Mouse (Mus musculus) cerebellum, adult 8-10 months (tissue): Measurements from ENCODE around the gene Olfr1317.

Experiments used
- DNase-seq: peaks from one replicate; pipeline ENCODE4 v3.0.0; 2022

Olfr1317 gene

DNA sequence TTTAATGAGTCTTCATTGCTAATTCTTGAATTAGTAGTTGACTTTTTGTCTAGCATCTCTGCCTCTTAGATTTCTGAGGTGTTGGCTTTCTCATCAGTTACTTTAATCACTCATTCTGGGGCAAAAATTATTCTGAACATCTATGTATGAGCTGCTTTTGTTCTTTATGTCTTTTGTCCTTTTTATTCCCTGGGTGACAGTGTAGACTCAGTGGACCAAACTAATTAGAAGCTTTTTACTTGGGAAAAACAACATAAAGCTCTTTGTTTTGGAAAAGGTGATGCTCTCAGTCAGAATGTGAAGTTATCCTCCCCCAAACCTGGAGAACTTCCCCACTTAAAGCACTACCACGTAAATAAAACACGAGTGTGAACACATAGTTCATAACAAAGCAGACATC, at the start of gene Olfr1317:
Gene Olfr1317 (plus strand): TSS at position 301 of the 400 bp plus-strand sequence.
- DNase-seq, result no peak

DNA sequence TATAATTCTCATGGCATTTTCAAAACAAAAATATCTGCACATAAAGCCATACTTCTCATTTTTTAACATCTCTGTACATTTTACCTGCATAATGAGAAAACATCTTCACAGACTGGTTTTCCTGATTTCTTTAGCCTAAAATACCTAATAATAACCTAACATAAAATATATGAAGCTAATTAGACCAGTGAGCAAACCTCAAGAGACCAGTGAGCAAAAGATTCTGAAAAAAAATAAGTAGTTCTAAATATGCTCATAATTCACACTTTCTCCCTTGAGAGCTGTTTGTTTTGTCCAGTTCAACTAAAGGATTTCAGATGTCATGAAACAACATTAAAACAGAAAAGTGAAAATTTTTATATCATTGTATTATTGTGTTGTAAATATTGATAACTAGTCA, 43.4 kb upstream of the Olfr1317 start, which contains the start of gene Olfr1314:
Gene Olfr1314 (minus strand): TSS at position 101 of the 400 bp plus-strand sequence.
- no peak for DNase-seq

DNA sequence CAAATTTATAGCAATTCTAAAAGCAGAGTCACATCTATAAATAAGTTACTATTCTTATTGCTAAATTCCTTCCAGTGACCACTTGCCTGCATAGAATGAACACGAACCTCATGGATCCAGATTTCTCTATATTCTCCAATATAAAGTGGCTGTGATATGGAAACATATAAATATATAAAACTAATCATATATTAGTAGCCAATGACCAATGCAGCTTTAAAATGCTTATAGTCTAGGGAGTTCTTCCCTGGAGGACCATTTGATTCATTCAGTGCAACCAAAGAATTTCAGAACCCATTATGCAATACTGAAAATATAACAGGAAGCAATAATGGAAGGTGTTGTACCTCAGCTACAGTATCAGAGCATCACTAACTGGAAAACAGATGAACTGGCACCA, 24.8 kb upstream of the Olfr1317 start, which contains the start of gene Olfr1315-ps1:
Gene Olfr1315-ps1 (minus strand): TSS at position 101 of the 400 bp plus-strand sequence.
- DNase-seq, result no peak

DNA sequence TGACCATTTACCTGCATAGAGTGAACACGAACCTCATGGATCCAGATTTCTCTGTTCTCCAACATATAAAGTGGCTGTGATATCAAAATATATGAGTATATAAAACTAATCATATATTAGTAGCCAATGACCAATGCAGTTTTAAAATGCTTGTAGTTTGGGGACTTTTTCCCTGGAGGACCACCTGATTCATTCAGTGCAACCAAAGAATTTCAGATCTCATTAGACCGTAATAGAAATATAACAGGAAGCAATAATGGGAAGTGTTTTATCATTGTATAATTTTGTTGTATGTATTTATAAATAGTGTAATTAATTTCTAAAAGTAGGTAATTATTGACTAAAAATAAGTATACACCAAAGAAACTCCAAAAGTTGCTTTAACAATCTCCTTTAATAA, 5.3 kb upstream of the Olfr1317 start, which contains the start of gene Olfr1316:
Gene Olfr1316 (minus strand): TSS at position 101 of the 400 bp plus-strand sequence.
- DNase-seq, result no peak

DNA sequence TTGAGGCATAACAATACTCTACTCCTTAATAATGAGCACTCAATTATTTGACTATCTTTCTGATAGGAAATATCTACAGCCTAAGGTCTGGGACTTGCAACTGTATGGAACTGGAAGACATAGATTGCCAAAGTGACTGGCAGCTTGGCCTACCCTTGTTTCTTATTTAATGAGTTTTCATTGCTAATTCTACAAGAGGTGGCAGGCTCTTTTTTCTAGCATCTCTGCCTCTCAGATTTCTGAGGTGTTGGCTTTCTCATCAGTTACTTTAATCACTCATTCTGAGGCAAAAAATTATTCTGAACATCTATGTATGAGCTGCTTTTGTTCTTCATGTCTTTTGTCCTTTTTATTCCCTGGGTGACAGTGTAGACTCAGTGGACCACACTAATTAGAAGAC, 13.8 kb downstream of the Olfr1317 start, which contains the start of gene Olfr1318:
Gene Olfr1318 (plus strand): TSS at position 301 of the 400 bp plus-strand sequence.
- DNase-seq, result no peak
